Mouse (Mus musculus) lung, embryonic 16.5 days (tissue): ENCODE data around the gene Madcam1. TPM values are rescaled to one million over a fixed set of nuclear protein-coding genes. Genes with fewer than 3 reads are reported as not detected.

Source experiments
- ATAC-seq: fragments of 200-750 bp; cut with Nextera tagmentation; 2 replicates; pipeline ENCODE4 v1.8.0; 2017; ENCODE audit warnings: low read depth, mild to moderate bottlenecking, moderate library complexity
- H3K27ac ChIP-seq: fragments of 300-500 bp; sonication (generic); 2 replicates; pipeline ENCODE4 v1.5.1; 2014; ENCODE audit warnings: mild to moderate bottlenecking, control low read depth, low read length
- H3K27me3 ChIP-seq: fragments of 300-500 bp; sonication (generic); 2 replicates; pipeline ENCODE4 v1.6.1; 2014; ENCODE audit warnings: low read depth, low read length, mixed read lengths; ENCODE audit not compliant: control insufficient read depth, insufficient read depth
- H3K36me3 ChIP-seq: fragments of 300-500 bp; sonication (generic); 2 replicates; pipeline ENCODE4 v1.6.1; 2014; ENCODE audit warnings: low read length; ENCODE audit not compliant: control insufficient read depth, insufficient read depth
- H3K4me1 ChIP-seq: fragments of 300-500 bp; sonication (generic); replicated peaks from 2 replicates; pipeline ENCODE4 v1.6.1; 2014; ENCODE audit warnings: low read length, mixed read lengths; ENCODE audit not compliant: control insufficient read depth, insufficient read depth
- H3K4me2 ChIP-seq: fragments of 300-500 bp; sonication (generic); 2 replicates; pipeline ENCODE4 v1.6.1; 2014; ENCODE audit warnings: low read depth, low read length, control low read depth
- H3K4me3 ChIP-seq: fragments of 300-500 bp; sonication (generic); 2 replicates; pipeline ENCODE4 v1.5.1; 2014; ENCODE audit warnings: mild to moderate bottlenecking, low read length, control low read depth
- H3K9ac ChIP-seq: fragments of 300-500 bp; sonication (generic); 2 replicates; pipeline ENCODE4 v1.6.1; 2014; ENCODE audit warnings: low read length, control low read depth
- H3K9me3 ChIP-seq: fragments of 300-500 bp; sonication (generic); 2 replicates; pipeline ENCODE4 v1.6.1; 2016; ENCODE audit warnings: low read length; ENCODE audit not compliant: control insufficient read depth
- WGBS: fragments of 180-500 bp; shearing (Covaris S2); extraction: QIAGEN DNeasy Blood & Tissue Kit; methylation state at CpG from one replicate; pipeline ENCODE4 v1.1.7; 2014; 5-methylcytosine and 5-hydroxymethylcytosine counted together
- polyA plus RNA-seq: library from polyadenylated mRNA; unstranded; fragments of >200 nt; fragmentation: Nextera tagmentation; extraction: Ambion mirVana; gene quantifications from 2 replicates; pipeline ENCODE4 v1.2.1, GENCODE M21; 2015

Madcam1 gene
- polyA plus RNA-seq, 1 experiment from 2014 or later, result 0.69 TPM

DNA sequence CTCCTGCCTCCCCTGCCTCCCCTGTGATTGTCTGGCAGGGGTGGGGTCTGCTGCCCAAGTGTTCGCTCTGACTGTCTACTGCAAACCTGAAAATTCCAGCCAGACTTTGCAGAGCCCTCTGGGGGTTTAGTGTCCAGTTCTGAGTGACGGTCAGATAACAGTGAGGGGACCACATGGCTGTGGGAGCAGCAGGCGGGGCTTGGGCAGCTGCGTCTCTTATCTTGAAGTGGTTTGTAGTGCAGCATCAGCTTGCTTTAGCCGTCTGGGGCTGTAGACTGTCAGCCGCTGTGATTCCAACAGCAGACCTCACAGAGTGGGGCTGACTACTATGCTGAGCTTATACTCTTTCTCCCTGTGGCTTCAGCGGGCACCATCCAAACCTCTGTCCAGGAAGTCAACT is 44.9 kb downstream of the Madcam1 start:
- no peak overlapping the region for H3K4me3 ChIP-seq
- H3K36me3 ChIP-seq, result peaks cover 33% of the 10 kb centered on the region
- H3K9me3 ChIP-seq, result no peaks in the 10 kb centered on the region
- no peak overlapping the region for H3K27ac ChIP-seq
- no peak for ATAC-seq
- no peak overlapping the region for H3K4me2 ChIP-seq
- H3K9ac ChIP-seq, result 0 out of 2 replicates have a peak overlapping the region, but pooled peaks have one; percentile 15
- WGBS, result 47% methylated on average over 7 of the region's 7 CpGs
- peaks cover 30% of the 10 kb centered on the region for H3K4me1 ChIP-seq
- no peaks in the 10 kb centered on the region for H3K27me3 ChIP-seq

DNA sequence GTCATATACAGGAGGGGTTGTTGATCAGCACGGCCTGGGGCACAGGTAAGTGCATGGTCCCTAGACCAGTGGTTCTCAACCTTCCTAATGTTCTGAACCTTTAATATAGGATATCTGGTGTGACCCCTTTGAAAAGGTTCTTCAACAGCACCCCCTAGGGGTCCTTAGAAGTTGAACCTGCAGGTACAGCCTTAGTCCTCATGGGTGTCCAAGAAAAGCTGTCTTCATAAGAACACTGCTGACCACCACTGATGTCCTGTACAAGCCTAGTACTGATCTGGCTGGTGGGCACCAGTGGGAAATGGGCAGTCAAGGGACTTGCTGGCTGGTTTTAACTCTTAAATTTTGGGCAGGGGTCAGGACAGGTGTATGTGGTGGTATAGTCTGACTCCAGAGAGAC is 47.7 kb downstream of the Madcam1 start:
- peaks cover 14% of the 10 kb centered on the region for H3K4me1 ChIP-seq
- no peak overlapping the region for H3K4me3 ChIP-seq
- peaks cover 23% of the 10 kb centered on the region for H3K27me3 ChIP-seq
- H3K27ac ChIP-seq, result no peak overlapping the region
- ATAC-seq, result peak; percentile 2; the same call in 1 of the 2 replicates
- WGBS, result 50% methylated on average over 1 of the region's 1 CpGs
- H3K9me3 ChIP-seq, result no peaks in the 10 kb centered on the region
- no peak overlapping the region for H3K4me2 ChIP-seq
- H3K9ac ChIP-seq, result no peak overlapping the region
- peaks cover 33% of the 10 kb centered on the region for H3K36me3 ChIP-seq

DNA sequence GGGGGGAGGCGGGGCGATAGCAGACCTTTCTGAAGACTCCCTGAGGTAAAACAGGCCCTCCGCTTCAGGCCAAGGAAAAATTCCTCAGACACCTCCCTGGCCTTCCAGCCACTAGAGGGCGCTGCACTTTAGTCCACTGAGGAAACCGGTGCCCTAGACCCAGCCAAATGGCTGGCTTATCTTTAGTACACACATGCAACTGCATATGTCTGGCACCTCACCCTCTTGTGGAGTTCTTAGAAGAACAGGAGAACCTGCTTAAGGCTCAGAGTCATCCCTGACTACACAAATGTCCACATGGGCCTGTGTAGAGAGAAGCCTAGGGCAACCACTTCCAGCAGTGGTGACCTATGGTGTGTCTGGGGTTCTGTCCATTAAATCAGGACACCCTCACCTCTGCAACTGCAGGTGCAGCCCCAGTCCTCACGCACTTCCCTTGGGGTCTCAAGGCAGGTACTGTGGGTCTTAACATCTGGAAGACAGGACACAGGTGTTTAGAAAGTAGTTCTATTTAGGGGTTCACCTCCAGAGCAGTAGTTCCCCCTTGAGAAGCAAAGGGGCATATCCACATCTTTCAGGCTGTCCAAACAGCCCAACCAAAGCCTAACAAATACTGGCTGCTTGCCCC is 48.3 kb downstream of the Madcam1 start:
- Histone ChIP-seq H3K27ac (no peak overlapping the region), H3K4me3 (no peak overlapping the region), H3K4me2 (no peak overlapping the region), H3K4me1 (peaks cover 19% of the 10 kb centered on the region), H3K36me3 (peaks cover 33% of the 10 kb centered on the region), H3K9ac (no peak overlapping the region), H3K9me3 (no peaks in the 10 kb centered on the region), H3K27me3 (peaks cover 29% of the 10 kb centered on the region)
- 13% methylated on average over 5 of the region's 6 CpGs for WGBS
- peak; percentile 47 for ATAC-seq

DNA sequence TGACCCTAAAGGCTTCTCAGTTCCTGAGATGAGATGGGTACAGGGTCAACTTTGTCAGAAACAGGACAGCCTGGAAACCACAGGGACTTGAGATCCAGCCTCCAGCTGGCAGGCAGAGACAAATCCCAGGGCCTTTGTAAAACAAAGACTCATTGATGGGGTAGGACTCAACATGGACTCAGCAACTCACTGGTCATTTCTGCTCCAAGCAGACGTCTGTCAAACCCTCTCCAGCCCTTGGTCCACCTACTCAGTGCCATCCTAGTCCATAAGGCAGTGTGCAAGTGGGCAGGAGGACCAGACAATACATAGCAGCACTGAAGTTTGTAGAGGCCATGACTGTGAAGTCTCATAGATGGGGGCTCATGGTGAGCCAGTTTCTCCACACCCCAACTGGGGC is 48.8 kb downstream of the Madcam1 start:
- H3K9ac ChIP-seq, result no peak overlapping the region
- H3K4me3 ChIP-seq, result no peak overlapping the region
- peaks cover 21% of the 10 kb centered on the region for H3K4me1 ChIP-seq
- H3K27me3 ChIP-seq, result peaks cover 33% of the 10 kb centered on the region
- H3K9me3 ChIP-seq, result no peaks in the 10 kb centered on the region
- H3K27ac ChIP-seq, result no peak overlapping the region
- ATAC-seq, result no peak
- H3K4me2 ChIP-seq, result no peak overlapping the region
- peaks cover 33% of the 10 kb centered on the region for H3K36me3 ChIP-seq
- 20% methylated on average over 1 of the region's 1 CpGs for WGBS

DNA sequence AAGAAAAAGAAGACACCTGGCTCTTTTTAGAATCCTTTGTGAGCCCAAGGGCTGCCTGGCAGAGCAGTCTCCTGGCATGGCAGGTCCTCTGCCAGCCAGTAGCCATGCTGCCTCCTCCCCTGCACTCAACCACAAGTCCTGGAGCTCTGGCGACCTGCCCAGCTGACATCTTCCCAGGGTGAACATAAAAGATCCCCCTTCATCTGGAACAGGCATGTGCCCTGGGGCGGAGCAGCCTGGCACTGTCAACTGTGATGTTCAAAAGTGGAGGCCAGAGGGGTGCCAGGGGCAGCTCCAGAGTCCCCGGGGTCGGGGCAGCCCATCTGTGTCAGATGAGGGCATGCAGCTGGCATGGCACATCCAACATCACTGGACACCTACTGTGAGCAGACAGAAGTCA is 50.6 kb downstream of the Madcam1 start:
- H3K36me3 ChIP-seq, result peaks cover 21% of the 10 kb centered on the region
- no peak overlapping the region for H3K4me2 ChIP-seq
- peaks cover 13% of the 10 kb centered on the region for H3K4me1 ChIP-seq
- H3K9ac ChIP-seq, result no peak overlapping the region
- no peak overlapping the region for H3K27ac ChIP-seq
- no peak overlapping the region for H3K4me3 ChIP-seq
- peaks cover 37% of the 10 kb centered on the region for H3K27me3 ChIP-seq
- no peaks in the 10 kb centered on the region for H3K9me3 ChIP-seq
- WGBS, result 55% methylated on average over 4 of the region's 4 CpGs
- no peak for ATAC-seq

DNA sequence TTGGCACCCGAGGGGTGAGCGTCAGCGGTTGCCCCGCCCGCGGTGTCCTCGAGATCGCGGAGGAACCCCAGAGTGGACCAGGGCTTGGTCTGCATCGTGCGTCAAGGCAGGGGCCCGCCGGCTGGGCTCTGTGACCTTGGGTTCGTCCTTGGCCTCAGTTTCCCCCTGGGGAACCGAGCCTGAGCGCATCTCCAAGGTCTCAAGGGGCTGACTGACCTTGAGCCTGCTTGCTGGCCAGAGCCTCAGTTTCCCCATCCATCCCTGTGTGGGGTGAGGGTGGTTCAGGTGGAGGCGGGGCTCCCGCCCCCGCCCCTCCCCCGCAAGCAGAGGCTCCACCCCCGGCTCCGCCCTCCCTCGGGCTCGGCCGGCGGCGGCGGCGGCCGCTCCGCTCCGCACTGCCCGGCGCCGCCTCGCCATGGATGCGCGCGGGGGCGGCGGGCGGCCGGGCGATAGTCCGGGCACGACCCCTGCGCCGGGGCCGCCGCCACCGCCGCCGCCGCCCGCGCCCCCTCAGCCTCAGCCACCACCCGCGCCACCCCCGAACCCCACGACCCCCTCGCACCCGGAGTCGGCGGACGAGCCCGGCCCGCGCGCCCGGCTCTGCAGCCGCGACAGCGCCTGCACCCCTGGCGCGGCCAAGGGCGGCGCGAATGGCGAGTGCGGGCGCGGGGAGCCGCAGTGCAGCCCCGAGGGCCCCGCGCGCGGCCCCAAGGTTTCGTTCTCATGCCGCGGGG is 52.1 kb downstream of the Madcam1 start, which contains the start of gene Hcn2:
TSS of gene Hcn2 (plus strand) at position 381 of the 734 bp plus-strand sequence.
- peaks cover 37% of the 10 kb centered on the region for H3K27me3 ChIP-seq
- H3K9ac ChIP-seq, result peak within 1 kb of the TSS; percentile 54
- peaks cover 13% of the 10 kb centered on the region for H3K4me1 ChIP-seq
- H3K27ac ChIP-seq, result no peak within 1 kb of the TSS
- no peaks in the 10 kb centered on the region for H3K9me3 ChIP-seq
- H3K4me2 ChIP-seq, result peak within 1 kb of the TSS; percentile 79
- H3K4me3 ChIP-seq, result peak within 1 kb of the TSS; percentile 61
- WGBS, result 2% methylated on average over 57 of the region's 91 CpGs
- H3K36me3 ChIP-seq, result peaks cover 7% of the 10 kb centered on the region
- ATAC-seq, result peak; percentile 18; the same call in 1 of the 2 replicates

DNA sequence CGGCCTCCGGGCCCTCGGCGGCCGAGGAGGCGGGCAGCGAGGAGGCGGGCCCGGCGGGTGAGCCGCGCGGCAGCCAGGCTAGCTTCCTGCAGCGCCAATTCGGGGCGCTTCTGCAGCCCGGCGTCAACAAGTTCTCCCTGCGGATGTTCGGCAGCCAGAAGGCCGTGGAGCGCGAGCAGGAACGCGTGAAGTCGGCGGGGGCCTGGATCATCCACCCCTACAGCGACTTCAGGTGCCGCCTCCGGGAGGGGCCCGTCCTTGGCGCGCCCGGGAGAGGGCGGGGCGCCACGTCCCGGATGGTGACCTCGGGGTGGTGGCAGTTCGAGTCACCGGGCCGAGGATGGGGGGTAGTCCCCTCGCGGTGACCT is 52.6 kb downstream of the Madcam1 start:
- WGBS, result under 1% methylated on average over 44 of the region's 44 CpGs

DNA sequence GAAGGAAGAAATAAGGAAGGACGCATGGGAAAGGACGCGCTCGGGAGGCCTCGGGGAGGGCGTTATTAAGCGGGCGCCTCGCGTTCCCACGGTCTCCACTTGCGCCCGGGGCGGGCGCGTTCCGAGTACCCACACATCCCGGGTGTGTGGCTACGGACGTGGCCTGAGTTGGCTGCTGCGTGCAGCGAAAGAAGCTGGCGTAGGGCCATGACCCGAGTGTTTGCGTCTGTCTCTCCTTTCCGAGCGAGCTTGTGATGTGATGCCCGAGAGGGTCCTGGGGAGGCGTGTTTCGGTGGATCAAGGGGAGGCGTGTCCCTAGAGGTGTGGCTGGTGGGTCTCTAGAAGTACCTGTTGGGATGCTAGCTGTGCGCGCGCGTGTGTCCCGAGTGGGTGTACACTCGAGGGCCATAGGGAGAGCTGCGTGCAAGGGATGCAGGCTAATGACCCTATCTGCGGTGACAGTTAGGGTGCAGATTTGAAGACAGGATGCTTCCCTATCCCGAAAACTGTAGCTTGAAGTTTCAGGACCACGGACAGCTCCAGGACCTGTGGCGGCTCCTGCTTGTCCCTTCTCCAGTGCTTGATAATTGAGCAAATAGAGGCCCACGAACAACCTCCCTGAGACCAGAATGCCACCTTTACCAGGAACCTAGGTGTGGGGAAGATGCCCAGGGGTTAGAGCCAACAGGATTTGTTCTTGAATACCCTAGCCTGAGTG is 53.4 kb downstream of the Madcam1 start:
- Histone ChIP-seq H3K4me1 (peaks cover 13% of the 10 kb centered on the region), H3K27ac (no peak overlapping the region), H3K27me3 (peaks cover 37% of the 10 kb centered on the region), H3K4me3 (peak overlapping the region; percentile 14; the same call in 1 of the 2 replicates), H3K9ac (no peak overlapping the region), H3K36me3 (no peaks in the 10 kb centered on the region), H3K4me2 (peak overlapping the region; percentile 79; the same call in 1 of the 2 replicates), H3K9me3 (no peaks in the 10 kb centered on the region)
- no peak for ATAC-seq
- WGBS, result 5% methylated on average over 43 of the region's 43 CpGs

More for the DNA sequence above, 52.6 kb downstream of the Madcam1 start:
- peak overlapping the region; percentile 61 for H3K4me3 ChIP-seq
- peaks cover 2% of the 10 kb centered on the region; the same call in 1 of the 2 replicates for H3K36me3 ChIP-seq
- H3K9me3 ChIP-seq, result no peaks in the 10 kb centered on the region
- peak overlapping the region; percentile 79 for H3K4me2 ChIP-seq
- peaks cover 13% of the 10 kb centered on the region for H3K4me1 ChIP-seq
- no peak overlapping the region for H3K27ac ChIP-seq
- ATAC-seq, result no peak
- H3K9ac ChIP-seq, result peak overlapping the region; percentile 54
- peaks cover 37% of the 10 kb centered on the region for H3K27me3 ChIP-seq
